Mouse (Mus musculus): ENCODE measurements around the gene Zbtb44. TPM values are rescaled to one million over a fixed set of nuclear protein-coding genes. Genes with fewer than 3 reads are reported as not detected.

The Zbtb44 gene
- polyA plus RNA-seq, 1 experiment, result 0.66 TPM

GRCm38 (mm10) chr9:31085556-31085955, 55.1 kb downstream of the Zbtb44 start:
- Histone ChIP-seq H3K4me3 (replicated peaks) (no peak overlapping the region), H3K4me1 (ENCODE audit: control insufficient read depth) (peaks cover 7% of the 10 kb centered on the region), H3K27me3 (ENCODE audit: control insufficient read depth) (peaks cover 7% of the 10 kb centered on the region; the same call in 1 of the 2 replicates), H3K9me3 (ENCODE audit: control insufficient read depth, low read length) (no peaks in the 10 kb centered on the region), H3K36me3 (ENCODE audit: control insufficient read depth) (no peaks in the 10 kb centered on the region)
- no peak for TF ChIP-seq GATA1 (IDR thresholded peaks at IDR 0.05; ENCODE audit: low read length)
- no peak for TF ChIP-seq TAL1 (IDR thresholded peaks at IDR 0.05; ENCODE audit: low read length)

DNA sequence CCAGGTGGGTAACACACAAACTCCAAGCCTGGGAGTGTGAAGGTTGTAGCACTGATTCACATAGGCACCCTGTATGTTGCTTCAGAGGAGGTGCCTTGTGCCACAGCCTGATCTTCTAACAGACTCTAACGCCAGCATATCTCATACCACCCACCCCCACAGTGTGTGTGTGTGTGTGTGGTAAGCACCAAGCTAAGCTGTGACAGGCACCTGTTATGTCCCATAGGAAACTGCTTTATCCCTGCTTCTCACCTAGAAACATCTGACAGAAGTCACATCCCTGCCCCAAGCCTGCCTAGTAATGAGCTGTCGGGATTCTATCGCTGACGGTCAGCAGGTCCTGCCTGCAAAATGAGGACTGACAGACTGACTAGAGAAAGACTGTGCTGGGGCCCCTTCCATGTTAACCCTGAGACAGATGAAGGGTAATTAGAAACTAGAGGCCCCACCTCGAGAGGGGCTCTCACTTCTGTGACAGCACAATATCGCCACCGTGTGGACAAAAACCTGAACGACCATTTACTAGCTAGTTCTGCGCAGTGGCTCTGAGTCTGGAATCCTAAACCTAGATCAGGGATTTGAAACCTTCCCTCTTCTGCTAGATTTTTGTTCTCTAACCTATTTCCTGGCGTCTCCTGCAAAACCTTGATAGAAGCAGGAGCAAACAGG, 55.8 kb downstream of the Zbtb44 start:
- Histone ChIP-seq H3K4me3 (replicated peaks) (no peak overlapping the region), H3K27me3 (ENCODE audit: control insufficient read depth) (peaks cover 7% of the 10 kb centered on the region; the same call in 1 of the 2 replicates), H3K9me3 (ENCODE audit: control insufficient read depth, low read length) (no peaks in the 10 kb centered on the region), H3K36me3 (ENCODE audit: control insufficient read depth) (no peaks in the 10 kb centered on the region), H3K4me1 (ENCODE audit: control insufficient read depth) (peaks cover 7% of the 10 kb centered on the region)
- no peak for TF ChIP-seq GATA1 (IDR thresholded peaks at IDR 0.05; ENCODE audit: low read length)
- no peak for TF ChIP-seq TAL1 (IDR thresholded peaks at IDR 0.05; ENCODE audit: low read length)

DNA sequence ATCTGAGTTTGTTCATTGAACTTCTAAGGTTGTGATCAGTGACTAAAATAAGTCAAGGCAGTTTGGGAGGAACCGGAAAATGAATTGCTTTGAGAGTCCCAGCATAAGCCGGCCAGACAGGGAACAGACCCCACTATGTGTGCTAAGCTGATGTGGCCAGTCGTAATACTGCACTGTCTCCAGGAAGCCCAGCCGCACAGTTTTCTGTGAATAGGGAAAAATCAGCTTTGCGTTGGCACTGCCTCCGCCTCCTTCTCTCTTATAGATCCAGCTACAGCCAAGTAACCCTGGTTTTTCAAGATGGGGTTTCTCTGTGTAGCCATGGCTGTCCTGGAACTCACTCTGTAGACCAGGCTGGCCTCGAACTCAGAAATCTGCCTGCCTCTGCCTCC, 56.3 kb downstream of the Zbtb44 start:
- Histone ChIP-seq H3K36me3 (ENCODE audit: control insufficient read depth) (no peaks in the 10 kb centered on the region), H3K4me1 (ENCODE audit: control insufficient read depth) (peaks cover 7% of the 10 kb centered on the region), H3K27me3 (ENCODE audit: control insufficient read depth) (peaks cover 7% of the 10 kb centered on the region; the same call in 1 of the 2 replicates), H3K9me3 (ENCODE audit: control insufficient read depth, low read length) (no peaks in the 10 kb centered on the region), H3K4me3 (replicated peaks) (no peak overlapping the region)
- no peak for TF ChIP-seq TAL1 (IDR thresholded peaks at IDR 0.05; ENCODE audit: low read length)
- no peak for TF ChIP-seq GATA1 (IDR thresholded peaks at IDR 0.05; ENCODE audit: low read length)

- Histone ChIP-seq H3K36me3 (ENCODE audit: control insufficient read depth) (no peaks in the 10 kb centered on the region), H3K4me1 (ENCODE audit: control insufficient read depth) (peaks cover 5% of the 10 kb centered on the region), H3K4me3 (replicated peaks) (no peak overlapping the region), H3K9me3 (ENCODE audit: control insufficient read depth, low read length) (no peaks in the 10 kb centered on the region), H3K27me3 (ENCODE audit: control insufficient read depth) (peaks cover 7% of the 10 kb centered on the region; the same call in 1 of the 2 replicates)
- no peak for TF ChIP-seq TAL1 (IDR thresholded peaks at IDR 0.05; ENCODE audit: low read length)
These were observed 57.0 kb downstream of the Zbtb44 start for GRCm38 (mm10) chr9:31087466-31087865.

DNA sequence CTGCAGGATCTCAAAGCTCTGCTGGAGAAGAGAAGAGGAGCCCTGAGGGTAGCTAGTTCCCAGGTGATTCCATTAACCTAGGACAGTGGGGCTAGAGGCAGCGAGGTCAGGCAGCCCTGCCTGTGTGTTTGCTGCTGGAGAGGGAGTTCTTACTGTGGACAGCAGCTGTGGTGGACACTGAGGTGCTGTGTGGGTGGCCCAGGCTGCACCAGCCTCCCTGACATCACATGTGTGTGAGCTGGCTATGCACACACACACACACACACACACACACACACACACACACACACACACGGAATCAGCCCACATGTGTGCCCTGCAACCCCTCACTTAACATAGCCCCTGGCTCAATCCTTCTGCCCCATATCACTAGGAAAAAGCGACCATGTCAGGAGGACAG, 57.7 kb downstream of the Zbtb44 start:
- TF ChIP-seq GATA1 (IDR thresholded peaks at IDR 0.05; ENCODE audit: low read length) (no peak), TAL1 (IDR thresholded peaks at IDR 0.05; ENCODE audit: low read length) (no peak)
- Histone ChIP-seq H3K4me1 (ENCODE audit: control insufficient read depth) (peaks cover 5% of the 10 kb centered on the region), H3K36me3 (ENCODE audit: control insufficient read depth) (no peaks in the 10 kb centered on the region), H3K27me3 (ENCODE audit: control insufficient read depth) (peaks cover 7% of the 10 kb centered on the region; the same call in 1 of the 2 replicates), H3K4me3 (replicated peaks) (no peak overlapping the region), H3K9me3 (ENCODE audit: control insufficient read depth, low read length) (no peaks in the 10 kb centered on the region)

- Histone ChIP-seq H3K9me3 (ENCODE audit: control insufficient read depth, low read length) (no peaks in the 10 kb centered on the region), H3K36me3 (ENCODE audit: control insufficient read depth) (no peaks in the 10 kb centered on the region), H3K4me3 (replicated peaks) (no peak overlapping the region), H3K4me1 (ENCODE audit: control insufficient read depth) (peaks cover 5% of the 10 kb centered on the region), H3K27me3 (ENCODE audit: control insufficient read depth) (peaks cover 3% of the 10 kb centered on the region; the same call in 1 of the 2 replicates)
- no peak for TF ChIP-seq TAL1 (IDR thresholded peaks at IDR 0.05; ENCODE audit: low read length)
- no peak for TF ChIP-seq GATA1 (IDR thresholded peaks at IDR 0.05; ENCODE audit: low read length)
These were observed 58.4 kb downstream of the Zbtb44 start for GRCm38 (mm10) chr9:31088883-31089282.

DNA sequence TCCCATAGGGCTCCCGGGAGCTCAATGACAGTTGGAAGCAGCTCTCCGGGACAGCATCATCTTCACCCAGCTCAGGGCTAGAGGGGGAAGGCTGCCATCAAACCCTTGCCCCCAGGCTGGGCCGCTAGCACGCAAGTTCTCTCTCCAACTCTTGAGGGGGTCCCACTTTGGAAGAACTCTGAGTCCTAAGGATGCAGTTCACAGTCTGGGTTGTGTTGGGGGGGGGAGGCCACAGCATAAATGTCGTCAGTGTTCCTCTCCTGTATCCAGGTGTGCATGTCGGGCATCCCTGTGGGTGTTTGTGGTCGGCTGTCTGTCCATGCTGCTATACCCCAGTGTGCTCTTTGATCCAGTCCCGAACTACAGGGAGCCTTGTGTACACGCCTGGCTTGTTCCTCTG, 59.1 kb downstream of the Zbtb44 start:
- no peaks in the 10 kb centered on the region for H3K9me3 ChIP-seq (ENCODE audit: control insufficient read depth, low read length)
- no peaks in the 10 kb centered on the region; the same call in 1 of the 2 replicates for H3K4me1 ChIP-seq (ENCODE audit: control insufficient read depth)
- no peaks in the 10 kb centered on the region for H3K36me3 ChIP-seq (ENCODE audit: control insufficient read depth)
- H3K27me3 ChIP-seq (ENCODE audit: control insufficient read depth), result no peaks in the 10 kb centered on the region
- no peak overlapping the region for H3K4me3 ChIP-seq (replicated peaks)
- TF ChIP-seq TAL1 (IDR thresholded peaks at IDR 0.05; ENCODE audit: low read length), result no peak
- no peak for TF ChIP-seq GATA1 (IDR thresholded peaks at IDR 0.05; ENCODE audit: low read length)

- no peak overlapping the region for H3K4me3 ChIP-seq (replicated peaks)
- no peaks in the 10 kb centered on the region for H3K27me3 ChIP-seq (ENCODE audit: control insufficient read depth)
- H3K36me3 ChIP-seq (ENCODE audit: control insufficient read depth), result no peaks in the 10 kb centered on the region
- TF ChIP-seq TAL1 (IDR thresholded peaks at IDR 0.05; ENCODE audit: low read length) (no peak), GATA1 (IDR thresholded peaks at IDR 0.05; ENCODE audit: low read length) (no peak)
- H3K4me1 ChIP-seq (ENCODE audit: control insufficient read depth), result no peaks in the 10 kb centered on the region
- no peaks in the 10 kb centered on the region for H3K9me3 ChIP-seq (ENCODE audit: control insufficient read depth, low read length)
These were observed 59.9 kb downstream of the Zbtb44 start for GRCm38 (mm10) chr9:31090081-31091023.

GRCm38 (mm10) chr9:31091162-31091581, 60.7 kb downstream of the Zbtb44 start:
- H3K4me1 ChIP-seq (ENCODE audit: control insufficient read depth), result no peaks in the 10 kb centered on the region
- H3K27me3 ChIP-seq (ENCODE audit: control insufficient read depth), result no peaks in the 10 kb centered on the region
- TF ChIP-seq GATA1 (IDR thresholded peaks at IDR 0.05; ENCODE audit: low read length) (no peak), TAL1 (IDR thresholded peaks at IDR 0.05; ENCODE audit: low read length) (no peak)
- no peaks in the 10 kb centered on the region for H3K9me3 ChIP-seq (ENCODE audit: control insufficient read depth, low read length)
- H3K36me3 ChIP-seq (ENCODE audit: control insufficient read depth), result no peaks in the 10 kb centered on the region
- H3K4me3 ChIP-seq (replicated peaks), result no peak overlapping the region
